Mouse (Mus musculus): ENCODE data around the gene Slc22a20.
A peak's percentile ranks its signal among the peaks of the same experiment; 100 is the strongest.

Gene Slc22a20

DNA sequence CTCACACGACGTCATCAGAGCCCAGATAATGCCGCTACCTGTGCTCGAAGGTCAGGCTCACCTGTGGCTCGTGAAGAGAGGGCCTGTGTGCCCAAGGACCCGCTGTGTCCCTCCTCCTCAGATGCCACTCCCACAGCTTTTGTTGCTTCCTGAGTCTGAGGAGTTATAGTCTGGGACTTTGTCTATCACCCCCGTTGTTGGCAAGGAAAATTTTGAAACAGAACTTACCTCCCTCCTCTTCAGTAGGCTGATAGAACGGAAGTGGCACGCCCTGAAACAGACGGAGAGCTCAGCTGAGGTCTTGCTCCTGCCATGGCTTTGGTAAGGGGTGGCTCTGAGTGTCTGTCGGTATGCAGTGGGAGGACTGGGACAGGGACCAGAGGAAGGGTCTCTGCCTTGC lies 35.7 kb downstream of the Slc22a20 start:
- DNase-seq = no peak

GRCm38 (mm10) chr19:5945891-5946290 lies 40.1 kb downstream of the Slc22a20 start:
- DNase-seq = no peak

- no peak for DNase-seq
Observed at GRCm38 (mm10) chr19:5945027-5945426, 40.9 kb downstream of the Slc22a20 start.

DNA sequence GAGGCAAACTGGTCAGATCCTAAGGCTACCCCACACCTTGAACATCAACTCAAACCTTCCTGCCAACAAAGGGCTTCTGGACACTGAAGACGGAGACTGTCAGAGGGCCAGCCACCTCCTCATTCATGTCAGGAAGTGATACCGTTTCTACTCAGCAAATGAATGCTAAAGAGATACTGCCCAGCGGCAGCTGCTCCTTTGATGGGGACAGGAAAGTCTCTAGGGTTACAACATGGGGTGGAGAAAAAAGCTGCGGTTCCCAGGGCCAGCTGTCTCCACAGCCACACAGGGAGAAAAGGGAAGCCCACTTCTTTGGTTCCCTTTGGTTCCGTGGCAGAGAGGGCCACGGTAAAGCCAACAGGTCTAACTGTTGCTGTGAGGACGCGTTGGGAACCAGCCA lies 41.8 kb downstream of the Slc22a20 start:
- DNase-seq = no peak

DNA sequence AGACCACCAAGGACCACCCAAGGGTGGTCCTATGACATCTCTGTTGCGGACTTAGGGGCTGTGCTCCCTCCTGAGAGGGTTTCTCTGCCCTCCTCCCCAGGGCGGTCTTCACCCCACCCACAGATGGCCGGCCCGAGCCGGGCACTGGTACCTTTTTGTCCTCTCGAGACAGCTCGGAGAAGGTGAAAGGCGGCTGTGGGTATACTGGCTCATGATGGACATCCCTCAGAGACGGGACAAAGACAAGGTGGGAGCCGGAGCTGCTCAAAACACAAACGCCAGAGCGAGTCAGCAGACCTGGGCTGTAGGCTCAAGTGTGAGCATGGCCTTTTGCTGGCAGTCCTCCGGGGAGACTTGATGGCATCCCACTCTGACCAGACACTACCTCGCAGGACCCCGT lies 42.5 kb downstream of the Slc22a20 start:
- DNase-seq = no peak

GRCm38 (mm10) chr19:5942581-5942980 lies 43.4 kb downstream of the Slc22a20 start:
- DNase-seq = no peak

- DNase-seq = no peak
Observed at GRCm38 (mm10) chr19:5940656-5941055, 45.3 kb downstream of the Slc22a20 start.

DNA sequence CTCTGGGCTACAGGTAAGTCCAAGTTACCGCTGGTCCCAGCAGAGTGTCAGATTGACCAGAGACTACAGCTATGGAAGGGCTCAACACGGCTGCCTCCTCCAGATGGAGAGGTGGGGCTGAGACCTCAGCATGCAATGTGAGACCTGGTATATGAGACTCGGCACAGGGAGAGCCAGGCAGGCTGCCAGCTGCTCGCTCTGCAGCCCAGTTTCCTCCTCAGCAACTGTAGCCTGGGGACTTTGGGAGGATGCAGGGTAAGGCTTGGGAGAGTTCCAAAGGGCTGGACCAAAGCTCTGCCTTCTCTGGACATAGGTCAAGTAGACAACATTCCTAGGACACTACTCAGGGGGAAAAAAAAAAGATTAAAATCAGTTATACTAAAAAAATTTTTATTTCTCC lies 45.8 kb downstream of the Slc22a20 start:
- DNase-seq = no peak

GRCm38 (mm10) chr19:5939715-5940114 lies 46.2 kb downstream of the Slc22a20 start:
- DNase-seq = no peak

DNA sequence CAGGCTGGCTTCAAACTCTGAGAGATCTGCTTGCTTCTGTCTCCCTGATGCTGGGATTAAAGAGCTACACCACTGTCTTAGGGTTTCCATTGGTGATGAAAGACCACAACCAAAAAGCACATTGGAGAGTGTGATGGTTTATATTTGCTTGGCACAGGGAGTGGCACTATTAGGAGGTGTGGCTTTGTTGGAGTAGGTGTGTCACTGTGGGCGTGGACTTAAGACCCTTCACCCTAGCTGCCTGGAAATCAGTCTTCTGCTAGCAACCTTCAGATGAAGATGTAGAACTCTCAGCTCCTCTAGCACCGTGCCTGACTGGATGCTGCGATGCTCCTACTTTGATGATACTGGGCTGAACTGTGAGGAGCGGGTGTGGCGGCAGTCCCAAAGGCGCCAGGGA lies 47.4 kb downstream of the Slc22a20 start:
- DNase-seq = no peak

GRCm38 (mm10) chr19:5937836-5938406 lies 48.0 kb downstream of the Slc22a20 start:
- no peak for DNase-seq

- no peak for DNase-seq
Observed at GRCm38 (mm10) chr19:5937095-5937835, 48.7 kb downstream of the Slc22a20 start.

GRCm38 (mm10) chr19:5935691-5936090 lies 50.3 kb downstream of the Slc22a20 start:
- no peak for DNase-seq

DNA sequence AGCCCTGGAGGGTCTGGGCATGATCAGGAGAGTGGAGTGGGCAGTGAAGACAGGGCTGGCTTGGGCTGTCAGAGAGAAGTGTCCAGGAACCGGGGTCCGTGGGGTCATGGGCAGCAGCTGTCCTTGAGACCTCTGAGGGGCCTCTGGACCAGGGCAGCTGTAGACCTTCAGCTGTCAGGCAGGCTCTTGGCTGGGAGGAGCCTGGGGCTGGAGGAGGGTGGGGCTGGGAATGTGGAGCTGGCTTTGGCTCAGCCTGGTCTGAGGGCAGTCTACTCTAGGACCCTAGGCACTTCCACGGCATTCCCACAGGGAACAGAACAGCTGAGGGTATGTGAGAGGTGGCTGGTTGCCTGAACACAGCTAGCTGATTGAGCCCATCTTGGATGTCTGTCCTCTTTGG lies 50.7 kb downstream of the Slc22a20 start:
- no peak for DNase-seq

- no peak for DNase-seq
Observed at GRCm38 (mm10) chr19:5929634-5930596, 56.0 kb downstream of the Slc22a20 start.

DNA sequence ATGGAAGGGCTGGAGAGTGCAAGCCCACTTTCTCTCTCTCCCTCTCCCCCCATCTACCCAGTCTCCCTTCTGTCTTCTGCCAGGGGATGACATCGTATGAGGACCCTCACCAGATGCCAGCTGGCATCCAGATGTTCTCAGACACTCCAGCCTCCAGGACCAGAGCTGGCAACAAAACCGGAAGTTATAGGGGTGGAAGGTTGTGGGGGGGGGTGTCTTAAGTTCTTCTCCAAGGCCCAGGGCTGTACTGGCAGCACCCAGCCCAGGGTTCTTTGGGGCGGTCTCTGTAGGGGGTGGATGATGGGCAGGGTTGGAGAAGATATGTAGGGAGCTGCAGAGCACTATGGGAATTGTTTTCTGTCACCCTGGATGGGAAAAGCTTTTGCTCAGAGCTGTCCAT lies 57.4 kb downstream of the Slc22a20 start:
- DNase-seq = no peak

DNA sequence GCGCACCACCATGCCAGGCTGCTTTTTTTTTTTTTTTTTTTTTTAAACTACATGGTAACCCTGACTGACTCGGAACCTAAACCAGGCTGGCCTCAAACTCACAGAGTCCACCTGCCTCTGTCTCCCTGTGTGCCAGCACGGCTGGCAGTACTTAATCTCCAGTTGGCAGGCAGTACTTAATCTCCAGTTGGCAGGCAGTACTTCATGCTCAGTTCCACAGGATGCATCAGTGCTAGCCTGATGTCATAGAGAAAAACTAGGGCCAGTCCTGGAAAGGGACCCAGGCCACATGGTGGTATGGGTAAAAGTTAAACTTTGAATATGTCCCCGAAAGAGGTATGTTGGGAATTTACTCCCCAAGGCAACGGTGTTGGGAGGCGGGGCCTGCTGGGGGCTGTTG lies 57.8 kb downstream of the Slc22a20 start:
- no peak for DNase-seq

- DNase-seq = no peak
Observed at GRCm38 (mm10) chr19:5927532-5927931, 58.4 kb downstream of the Slc22a20 start.

GRCm38 (mm10) chr19:5927026-5927425 lies 58.9 kb downstream of the Slc22a20 start:
- DNase-seq = no peak

DNA sequence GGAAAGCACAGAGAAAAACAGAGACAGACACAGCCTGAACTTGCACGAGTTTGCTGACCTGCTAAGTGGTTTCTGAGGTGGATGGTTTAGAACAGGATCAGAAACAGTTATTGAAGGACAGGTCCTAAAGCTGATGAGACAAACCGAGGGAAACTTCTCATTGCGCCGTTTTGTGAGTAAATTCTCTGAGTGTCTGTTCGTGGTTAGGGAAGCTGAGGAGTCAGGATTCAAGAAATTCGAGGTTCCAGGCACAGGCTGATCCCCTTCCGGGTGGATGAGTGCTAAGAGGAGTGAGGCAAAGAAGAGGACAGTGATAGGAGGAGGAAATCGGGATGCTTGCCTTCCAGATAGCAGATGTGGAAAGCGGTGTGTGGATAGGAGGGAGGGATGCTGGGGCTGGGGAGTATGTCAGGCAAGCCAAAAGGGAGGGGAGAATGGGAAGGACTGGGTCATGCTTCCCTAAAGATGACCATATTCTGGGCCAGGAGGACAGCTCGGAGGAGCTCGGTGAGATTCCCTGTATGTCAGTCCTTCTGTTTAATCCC lies 60.6 kb downstream of the Slc22a20 start:
- DNase-seq = no peak

DNA sequence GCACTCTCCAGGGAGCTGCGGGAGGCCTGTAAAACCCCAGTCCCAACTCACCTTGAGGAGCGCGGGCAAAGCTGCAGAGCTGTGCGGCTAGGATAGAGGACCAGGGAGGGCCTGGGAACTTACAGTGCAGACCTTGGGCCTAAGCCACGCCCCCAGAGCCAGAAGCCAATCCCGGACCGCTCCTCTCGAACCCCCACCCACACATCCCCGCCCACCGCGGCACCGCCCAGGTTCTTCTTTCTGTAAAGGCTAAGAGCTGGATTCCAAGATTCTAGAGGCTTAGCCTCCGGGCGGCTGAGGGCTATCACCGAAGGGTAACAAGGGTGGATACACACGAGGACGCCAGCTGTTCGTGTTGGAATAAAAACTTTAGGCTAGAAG lies 61.2 kb downstream of the Slc22a20 start, which contains the start of gene Cdc42ep2:
Cdc42ep2 (minus strand) TSS at position 104 of the 381 bp plus-strand sequence.
- peak; percentile 95 to 96 for DNase-seq

- DNase-seq = peak; percentile 87 to 88
Observed at GRCm38 (mm10) chr19:5923990-5924712, 61.8 kb downstream of the Slc22a20 start.

- DNase-seq = no peak
Observed at GRCm38 (mm10) chr19:5922963-5923362, 63.0 kb downstream of the Slc22a20 start.

All from B cell, adult 2 months (primary cell).